Mouse (Mus musculus) brown adipose tissue, adult 24 weeks (tissue): ENCODE results near the gene Proser3. TPM values are rescaled to one million over a fixed set of nuclear protein-coding genes. Genes with fewer than 3 reads are reported as not detected.
"Not testable (repeated sequence)": the region's sequence is repeated elsewhere in the genome, so short reads cannot be mapped to it uniquely, and the experiment has no call there.

Source experiments
- H3K27ac ChIP-seq: fragments of 200-500 bp; replicated peaks from 2 replicates; pipeline ENCODE4 v1.5.1; 2012; ENCODE audit warnings: low read depth, mild to moderate bottlenecking, low read length
- H3K4me1 ChIP-seq: fragments of 200-500 bp; 2 replicates; pipeline ENCODE4 v1.6.1; 2012; ENCODE audit warnings: low read length, mixed read lengths; ENCODE audit not compliant: control insufficient read depth, insufficient read depth, insufficient read length
- H3K4me3 ChIP-seq: fragments of 200-500 bp; 2 replicates; pipeline ENCODE4 v1.5.1; 2012; ENCODE audit warnings: low read depth, mild to moderate bottlenecking, low read length, moderate library complexity; ENCODE audit not compliant: insufficient read depth
- polyA plus RNA-seq: library from polyadenylated mRNA; stranded (reverse); fragments of >200 nt; gene quantifications from 2 replicates; pipeline ENCODE4 v1.2.4, GENCODE M21; 2012; ENCODE audit not compliant: missing spikeins, insufficient read depth, insufficient read length

The Proser3 gene
- polyA plus RNA-seq, 1 experiment, result 0.95 TPM

- not testable (repeated sequence) for H3K4me1 ChIP-seq, H3K27ac ChIP-seq, H3K4me3 ChIP-seq
Observed at GRCm38 (mm10) chr7:30495506-30496042, 56.5 kb downstream of the Proser3 start.

GRCm38 (mm10) chr7:30493401-30493931 is 58.6 kb downstream of the Proser3 start, which contains the start of gene Prodh2:
Gene Prodh2 (plus strand): TSS chr7:30493622.
- Histone ChIP-seq H3K27ac (no peak within 1 kb of the TSS), H3K4me3 (no peak within 1 kb of the TSS)

GRCm38 (mm10) chr7:30492765-30493164 is 59.3 kb downstream of the Proser3 start:
- no peak overlapping the region for H3K27ac ChIP-seq
- no peak overlapping the region for H3K4me3 ChIP-seq
- no peaks in the 10 kb centered on the region for H3K4me1 ChIP-seq

More at GRCm38 (mm10) chr7:30493401-30493931, 58.6 kb downstream of the Proser3 start, which contains the start of gene Prodh2:
- H3K4me1 ChIP-seq, result no peaks in the 10 kb centered on the region

- Histone ChIP-seq H3K4me3 (no peak overlapping the region), H3K27ac (no peak overlapping the region), H3K4me1 (no peaks in the 10 kb centered on the region)
Observed at GRCm38 (mm10) chr7:30490957-30491307, 61.2 kb downstream of the Proser3 start.

GRCm38 (mm10) chr7:30490251-30490956 is 61.7 kb downstream of the Proser3 start:
- Histone ChIP-seq H3K27ac (no peak overlapping the region), H3K4me1 (no peaks in the 10 kb centered on the region), H3K4me3 (no peak overlapping the region)

Other genes with a start within 250 kb of the Proser3 start
- gene Alkbh6, start 243.6 kb downstream of the Proser3 start, polyA plus RNA-seq, result 34.7 and 38.6 TPM in 2 replicates
- gene Syne4, start 237.5 kb downstream of the Proser3 start, polyA plus RNA-seq, result not detected in 2 replicates
- 1.6 and 2.0 TPM in 2 replicates for gene E130208F15Rik, start 230.6 kb downstream of the Proser3 start, polyA plus RNA-seq
- gene Sdhaf1, start 228.4 kb downstream of the Proser3 start, polyA plus RNA-seq, result 18.1 and 22.7 TPM in 2 replicates
- 0.67 and 2.4 TPM in 2 replicates for gene Lrfn3, start 189.5 kb downstream of the Proser3 start, polyA plus RNA-seq
- 34.6 and 43.0 TPM in 2 replicates for gene Tyrobp, start 138.5 kb downstream of the Proser3 start, polyA plus RNA-seq
- 2.5 and 2.8 TPM in 2 replicates for gene Hcst, start 132.4 kb downstream of the Proser3 start, polyA plus RNA-seq
- gene Nfkbid, start 130.6 kb downstream of the Proser3 start, polyA plus RNA-seq, result 0.67 and 1.6 TPM in 2 replicates
- 0.44 and 0.92 TPM in 2 replicates for gene Aplp1, start 106.8 kb downstream of the Proser3 start, polyA plus RNA-seq
- gene Kirrel2, start 94.6 kb downstream of the Proser3 start, polyA plus RNA-seq, result not detected in 2 replicates
- not detected in 2 replicates for gene Nphs1, start 94.0 kb downstream of the Proser3 start, polyA plus RNA-seq
- gene Prodh2, start 58.7 kb downstream of the Proser3 start, polyA plus RNA-seq, result not detected in 2 replicates
- 0.40 TPM in 1 of 2 replicates, not detected in the other for gene Arhgap33, start 17.2 kb downstream of the Proser3 start, polyA plus RNA-seq
- 49.1 and 64.2 TPM in 2 replicates for gene Hspb6, start 121 bp downstream of the Proser3 start, polyA plus RNA-seq
- gene Lin37, start 7.5 kb upstream of the Proser3 start, polyA plus RNA-seq, result 19.5 and 23.1 TPM in 2 replicates
- gene U2af1l4, start 11.0 kb upstream of the Proser3 start, polyA plus RNA-seq, result 59.1 and 65.5 TPM in 2 replicates
- gene Gm49396, start 11.0 kb upstream of the Proser3 start, polyA plus RNA-seq, result 0.91 and 5.5 TPM in 2 replicates
- gene Psenen, start 11.3 kb upstream of the Proser3 start, polyA plus RNA-seq, result 177 and 187 TPM in 2 replicates
- gene Igflr1, start 13.1 kb upstream of the Proser3 start, polyA plus RNA-seq, result not detected in 2 replicates
- gene Kmt2b, start 36.4 kb upstream of the Proser3 start, polyA plus RNA-seq, result 7.1 and 16.1 TPM in 2 replicates
- gene Zbtb32, start 46.6 kb upstream of the Proser3 start, polyA plus RNA-seq, result not detected in 2 replicates
- not detected in 2 replicates for gene Upk1a, start 60.5 kb upstream of the Proser3 start, polyA plus RNA-seq
- 5,485 and 5,752 TPM in 2 replicates for gene Cox6b1, start 73.9 kb upstream of the Proser3 start, polyA plus RNA-seq
- not detected in 2 replicates for gene Etv2, start 83.6 kb upstream of the Proser3 start, polyA plus RNA-seq
- gene Rbm42, start 98.0 kb upstream of the Proser3 start, polyA plus RNA-seq, result 24.5 and 39.6 TPM in 2 replicates
- gene Haus5, start 112.7 kb upstream of the Proser3 start, polyA plus RNA-seq, result 2.3 and 2.9 TPM in 2 replicates
- gene Pmis2, start 119.3 kb upstream of the Proser3 start, polyA plus RNA-seq, result not detected in 2 replicates
- not detected in 2 replicates for gene 2200002J24Rik, start 146.6 kb upstream of the Proser3 start, polyA plus RNA-seq
- not detected in 2 replicates for gene Atp4a, start 159.9 kb upstream of the Proser3 start, polyA plus RNA-seq
- gene Tmem147, start 177.2 kb upstream of the Proser3 start, polyA plus RNA-seq, result 209 and 275 TPM in 2 replicates
- gene Gapdhs, start 191.4 kb upstream of the Proser3 start, polyA plus RNA-seq, result not detected in 2 replicates
- gene Sbsn, start 199.2 kb upstream of the Proser3 start, polyA plus RNA-seq, result 12.3 and 18.2 TPM in 2 replicates
- gene Dmkn, start 211.5 kb upstream of the Proser3 start, polyA plus RNA-seq, result 7.4 and 7.8 TPM in 2 replicates
- gene Krtdap, start 235.6 kb upstream of the Proser3 start, polyA plus RNA-seq, result 11.5 and 15.2 TPM in 2 replicates